Mouse (Mus musculus): ENCODE results near the gene Itih5. TPM values are rescaled to one million over a fixed set of nuclear protein-coding genes. Genes with fewer than 3 reads are reported as not detected.

Itih5 gene
- 2.8 and 3.2 TPM in 2 replicates for polyA plus RNA-seq (2015; fragmentation: Nextera tagmentation; extraction: Ambion mirVana)

DNA sequence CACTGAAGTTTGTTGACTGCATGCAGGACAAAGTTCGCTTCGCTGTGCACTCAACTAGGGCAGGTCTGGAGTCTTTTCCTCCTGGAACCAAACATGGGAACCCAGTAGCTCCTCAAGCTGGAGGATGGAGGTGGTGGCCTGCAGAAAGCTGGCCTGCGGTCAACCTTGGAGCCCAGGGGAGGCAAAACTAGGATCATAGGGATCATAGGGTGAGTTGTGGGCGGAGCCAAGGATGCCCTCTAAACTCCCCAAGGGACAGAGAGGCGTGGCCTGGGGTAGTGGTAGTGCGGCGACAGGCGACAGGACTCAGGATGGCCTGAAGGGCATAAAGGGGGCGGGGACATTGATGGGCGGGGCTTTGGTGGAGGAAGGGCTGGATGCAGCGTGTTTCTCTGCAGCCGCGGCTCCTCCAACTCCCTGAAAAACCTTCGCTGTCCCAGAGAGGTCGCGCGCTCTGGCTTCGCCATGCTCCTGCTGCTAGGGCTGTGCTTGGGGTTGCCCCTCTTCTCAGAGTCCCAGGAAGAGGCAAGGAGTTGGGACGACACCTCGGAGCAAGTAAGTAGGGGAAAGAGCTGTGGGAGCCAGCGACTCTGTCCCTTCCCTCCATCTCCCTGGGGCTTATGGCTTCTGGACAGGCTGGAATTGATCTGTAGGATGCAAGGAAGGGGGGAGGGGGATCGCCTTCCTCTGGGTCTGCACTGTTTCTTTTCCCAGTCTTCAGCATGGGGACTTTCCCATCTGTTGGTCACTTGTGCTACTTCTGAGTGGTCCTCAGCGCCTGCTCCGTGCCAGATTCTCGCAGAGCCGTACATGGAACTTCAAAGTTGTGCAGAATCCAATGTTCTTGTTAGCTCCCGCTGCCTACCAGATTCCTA, at the start of gene Itih5:
Gene Itih5, plus strand, starts transcription at position 371 of the 875 bp plus-strand sequence.
- peak; percentile 88 for ATAC-seq
- TF ChIP-seq CTCF (IDR thresholded peaks at IDR 0.05; ENCODE audit: low read depth) (no peak), EP300 (IDR thresholded peaks at IDR 0.05; ENCODE audit: low read depth) (no peak)
- Histone ChIP-seq H3K9me3 (ENCODE audit: low read length) (no peaks in the 10 kb centered on the region), H3K9ac (replicated peaks) (peak within 1 kb of the TSS; percentile 64), H3K4me3 (ENCODE audit: low read depth, low read length) (peak within 1 kb of the TSS; percentile 57), H3K27me3 (ENCODE audit: insufficient read depth, low read length) (no peaks in the 10 kb centered on the region), H3K27ac (ENCODE audit: low read depth) (peak within 1 kb of the TSS; percentile 52), H3K36me3 (replicated peaks; ENCODE audit: insufficient read depth, low read length) (no peaks in the 10 kb centered on the region), H3K4me2 (ENCODE audit: low read depth, low read length) (peak within 1 kb of the TSS; percentile 95), H3K4me1 (ENCODE audit: insufficient read depth) (peaks cover 23% of the 10 kb centered on the region)
- 3% methylated on average over 27 of the region's 27 CpGs for WGBS (ENCODE audit: insufficient replicate concordance)
- DNase-seq: peak; percentile 87

DNA sequence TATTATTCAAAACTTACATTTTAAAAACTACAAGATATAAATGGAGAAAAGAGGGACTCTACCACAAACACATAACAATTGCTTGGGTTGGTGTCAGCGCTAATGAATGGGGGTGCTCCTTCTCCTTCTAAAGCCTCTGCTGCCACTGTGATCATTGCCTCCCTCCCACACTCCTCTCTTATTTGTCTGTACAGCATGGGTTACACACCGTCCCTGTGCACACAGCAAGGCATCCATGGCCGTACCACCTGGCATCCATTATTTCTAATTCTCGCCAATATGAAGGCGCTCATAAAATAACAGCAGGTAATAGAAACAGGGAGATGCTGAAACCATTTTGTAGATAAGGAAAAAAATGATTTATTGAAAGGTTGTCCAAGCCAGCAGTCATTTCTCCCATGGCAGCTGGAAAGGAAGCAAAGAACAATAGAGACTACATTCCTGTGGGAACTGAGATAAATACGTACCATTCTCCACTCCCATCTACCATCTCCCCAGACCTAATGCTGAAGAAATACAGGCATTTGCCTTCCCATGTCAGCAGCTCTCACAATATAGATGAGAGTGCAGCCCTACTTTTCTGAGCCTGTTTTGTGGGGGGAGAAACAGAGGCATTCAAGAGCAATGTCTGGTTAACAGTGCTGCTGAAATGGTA, 44.7 kb upstream of the Itih5 start:
- no peak for ATAC-seq
- 70% methylated on average over 6 of the region's 6 CpGs for WGBS (ENCODE audit: insufficient replicate concordance)
- Histone ChIP-seq H3K4me3 (ENCODE audit: low read depth, low read length) (no peak overlapping the region), H3K9me3 (ENCODE audit: low read length) (no peaks in the 10 kb centered on the region), H3K9ac (replicated peaks) (no peak overlapping the region), H3K4me2 (ENCODE audit: low read depth, low read length) (no peak overlapping the region), H3K27ac (ENCODE audit: low read depth) (no peak overlapping the region), H3K36me3 (replicated peaks; ENCODE audit: insufficient read depth, low read length) (peaks cover 16% of the 10 kb centered on the region; the same call in 1 of the 2 replicates), H3K27me3 (ENCODE audit: insufficient read depth, low read length) (no peaks in the 10 kb centered on the region), H3K4me1 (ENCODE audit: insufficient read depth) (0 out of 2 replicates have a peak, but pooled peaks cover 2% of the 10 kb centered on the region)
- no peak for DNase-seq
- TF ChIP-seq EP300 (IDR thresholded peaks at IDR 0.05; ENCODE audit: low read depth) (no peak), CTCF (IDR thresholded peaks at IDR 0.05; ENCODE audit: low read depth) (no peak)

DNA sequence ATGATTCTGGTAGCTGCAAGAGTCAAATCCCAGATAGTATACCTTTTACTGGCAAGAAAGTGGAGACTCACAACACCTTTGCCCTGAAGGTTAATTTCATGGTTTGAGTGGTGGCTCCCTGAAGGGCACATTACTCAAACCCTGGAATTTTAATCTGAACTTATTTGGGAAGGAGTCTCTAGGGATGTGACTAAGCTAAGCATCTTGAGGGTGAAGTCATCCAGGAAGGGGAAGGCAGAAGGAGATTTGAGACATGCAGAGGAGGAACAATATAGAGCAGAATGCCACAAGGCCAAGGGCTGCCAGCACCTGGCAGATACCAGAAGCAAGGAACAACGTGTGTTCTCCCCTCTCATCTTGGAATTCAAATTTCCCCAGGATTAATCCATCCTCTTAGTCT, 34.6 kb upstream of the Itih5 start:
- 43% methylated on average over 1 of the region's 1 CpGs for WGBS (ENCODE audit: insufficient replicate concordance)
- no peak for ATAC-seq

DNA sequence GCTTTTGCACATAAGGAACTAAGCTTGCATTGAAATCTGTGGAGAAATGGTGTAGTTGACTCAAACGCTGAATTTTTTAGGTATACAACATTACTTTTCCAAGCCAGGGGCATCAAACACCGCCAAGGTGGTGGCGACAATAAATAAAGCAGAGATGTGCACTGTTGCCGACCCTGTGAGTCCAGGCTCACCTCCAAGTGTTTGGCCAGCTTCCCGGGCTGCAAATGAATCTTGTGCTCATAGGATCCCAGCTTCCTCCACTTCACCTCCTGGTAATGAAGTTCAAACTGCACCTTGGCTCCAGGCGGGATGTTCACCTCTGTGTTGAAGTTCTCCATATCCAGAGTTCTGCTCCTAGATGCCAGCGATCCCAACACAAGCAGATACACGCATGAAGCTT, 34.1 kb upstream of the Itih5 start:
- TF ChIP-seq CTCF (IDR thresholded peaks at IDR 0.05; ENCODE audit: low read depth) (no peak), EP300 (IDR thresholded peaks at IDR 0.05; ENCODE audit: low read depth) (no peak)
- Histone ChIP-seq H3K4me2 (ENCODE audit: low read depth, low read length) (no peak overlapping the region), H3K27ac (ENCODE audit: low read depth) (no peak overlapping the region), H3K9me3 (ENCODE audit: low read length) (no peaks in the 10 kb centered on the region), H3K27me3 (ENCODE audit: insufficient read depth, low read length) (no peaks in the 10 kb centered on the region), H3K36me3 (replicated peaks; ENCODE audit: insufficient read depth, low read length) (peaks cover 21% of the 10 kb centered on the region), H3K4me1 (ENCODE audit: insufficient read depth) (no peaks in the 10 kb centered on the region), H3K9ac (replicated peaks) (no peak overlapping the region), H3K4me3 (ENCODE audit: low read depth, low read length) (no peak overlapping the region)
- no peak for ATAC-seq
- DNase-seq: no peak
- WGBS (ENCODE audit: insufficient replicate concordance): 75% methylated on average over 8 of the region's 8 CpGs

More for the DNA sequence above, 34.6 kb upstream of the Itih5 start:
- H3K4me1 ChIP-seq (ENCODE audit: insufficient read depth): no peaks in the 10 kb centered on the region
- H3K36me3 ChIP-seq (replicated peaks; ENCODE audit: insufficient read depth, low read length): peaks cover 21% of the 10 kb centered on the region
- H3K9me3 ChIP-seq (ENCODE audit: low read length): no peaks in the 10 kb centered on the region
- TF ChIP-seq EP300 (IDR thresholded peaks at IDR 0.05; ENCODE audit: low read depth) (no peak), CTCF (IDR thresholded peaks at IDR 0.05; ENCODE audit: low read depth) (no peak)
- no peak for DNase-seq
- no peak overlapping the region for H3K4me3 ChIP-seq (ENCODE audit: low read depth, low read length)
- no peak overlapping the region for H3K4me2 ChIP-seq (ENCODE audit: low read depth, low read length)
- H3K9ac ChIP-seq (replicated peaks): no peak overlapping the region
- no peaks in the 10 kb centered on the region for H3K27me3 ChIP-seq (ENCODE audit: insufficient read depth, low read length)
- no peak overlapping the region for H3K27ac ChIP-seq (ENCODE audit: low read depth)

DNA sequence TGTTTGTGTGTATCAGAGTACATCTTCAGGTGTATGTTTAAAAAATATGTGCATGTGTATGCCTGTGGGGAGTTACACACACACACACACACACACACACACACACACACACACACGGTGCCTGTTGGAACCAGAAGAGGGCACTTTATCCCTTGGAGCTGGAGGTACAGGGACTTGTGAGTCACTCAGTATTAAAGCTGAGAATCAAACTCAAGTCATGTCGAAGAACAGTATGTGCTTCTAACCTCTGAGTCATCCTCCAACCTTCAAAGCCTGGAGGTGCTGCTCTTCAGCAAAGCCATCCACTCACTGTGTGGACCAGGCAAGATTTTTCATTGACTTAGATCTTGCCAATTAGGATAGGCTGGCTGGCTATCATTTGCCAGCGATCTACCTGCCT, 31.5 kb upstream of the Itih5 start:
- H3K9me3 ChIP-seq (ENCODE audit: low read length): no peaks in the 10 kb centered on the region
- 50% methylated on average over 3 of the region's 3 CpGs for WGBS (ENCODE audit: insufficient replicate concordance)
- TF ChIP-seq CTCF (IDR thresholded peaks at IDR 0.05; ENCODE audit: low read depth) (no peak), EP300 (IDR thresholded peaks at IDR 0.05; ENCODE audit: low read depth) (no peak)
- H3K4me3 ChIP-seq (ENCODE audit: low read depth, low read length): no peak overlapping the region
- H3K27me3 ChIP-seq (ENCODE audit: insufficient read depth, low read length): no peaks in the 10 kb centered on the region
- H3K4me1 ChIP-seq (ENCODE audit: insufficient read depth): no peaks in the 10 kb centered on the region
- no peak overlapping the region for H3K27ac ChIP-seq (ENCODE audit: low read depth)
- ATAC-seq: no peak
- DNase-seq: no peak
- H3K9ac ChIP-seq (replicated peaks): no peak overlapping the region
- H3K4me2 ChIP-seq (ENCODE audit: low read depth, low read length): no peak overlapping the region
- peaks cover 6% of the 10 kb centered on the region for H3K36me3 ChIP-seq (replicated peaks; ENCODE audit: insufficient read depth, low read length)

DNA sequence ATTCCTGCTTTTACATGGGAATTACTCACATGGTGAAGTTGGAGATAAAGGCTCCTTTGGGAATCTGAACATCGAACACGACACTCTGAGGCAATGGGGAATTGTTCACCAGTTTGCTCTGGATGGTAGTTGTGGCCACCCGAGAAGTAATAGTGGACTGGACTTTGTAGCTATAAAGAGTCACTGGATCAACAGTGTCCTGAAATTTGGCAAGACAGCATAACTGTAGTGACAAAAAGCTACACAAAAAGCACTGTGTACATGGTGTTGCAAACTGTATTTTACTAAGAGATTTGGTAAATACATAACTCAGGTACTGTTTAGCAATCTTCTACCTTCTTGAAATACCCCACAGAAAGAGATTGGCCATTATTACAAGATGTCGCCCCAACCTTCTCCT, 27.2 kb upstream of the Itih5 start:
- H3K27ac ChIP-seq (ENCODE audit: low read depth): peak overlapping the region; percentile 84

More for the DNA sequence above, 27.2 kb upstream of the Itih5 start:
- ATAC-seq: peak; percentile 55
- H3K4me1 ChIP-seq (ENCODE audit: insufficient read depth): no peaks in the 10 kb centered on the region
- H3K9ac ChIP-seq (replicated peaks): no peak overlapping the region
- no peaks in the 10 kb centered on the region for H3K27me3 ChIP-seq (ENCODE audit: insufficient read depth, low read length)
- WGBS (ENCODE audit: insufficient replicate concordance): 54% methylated on average over 4 of the region's 4 CpGs
- peak overlapping the region; percentile 60 for H3K4me2 ChIP-seq (ENCODE audit: low read depth, low read length)
- no peak for DNase-seq
- no peak overlapping the region for H3K4me3 ChIP-seq (ENCODE audit: low read depth, low read length)
- TF ChIP-seq EP300 (IDR thresholded peaks at IDR 0.05; ENCODE audit: low read depth) (no peak), CTCF (IDR thresholded peaks at IDR 0.05; ENCODE audit: low read depth) (no peak)
- H3K9me3 ChIP-seq (ENCODE audit: low read length): no peaks in the 10 kb centered on the region
- peaks cover 8% of the 10 kb centered on the region; the same call in 1 of the 2 replicates for H3K36me3 ChIP-seq (replicated peaks; ENCODE audit: insufficient read depth, low read length)

All from liver, postnatal 0 days (tissue).